Mouse (Mus musculus): ENCODE results near the gene Pbld2.

DNA sequence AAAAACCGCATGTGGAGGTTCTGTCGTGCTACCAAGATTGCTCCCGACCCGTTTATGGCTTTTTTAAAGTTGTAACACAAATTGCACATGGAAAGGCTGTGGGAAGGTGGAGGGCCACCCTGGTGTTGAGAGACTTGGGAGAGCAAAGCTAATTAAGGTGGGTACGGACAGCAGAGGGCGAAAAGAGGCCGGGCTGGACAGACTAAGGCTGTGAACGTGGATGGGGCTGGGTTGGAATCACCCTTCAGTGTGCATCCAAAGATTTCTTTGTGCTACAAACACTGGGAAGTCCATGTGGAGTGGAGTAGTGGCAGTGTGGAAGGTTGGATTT lies 430 bp downstream of the Pbld2 start:
- TF ChIP-seq CTCF (IDR thresholded peaks at IDR 0.05; ENCODE audit: low read depth) (peak; percentile 77), EP300 (optimal IDR thresholded peaks at IDR 0.05) (no peak)

All from stomach, postnatal 0 days (tissue).